Mouse (Mus musculus): ENCODE data around the gene Parp4.

Parp4 gene

GRCm38 (mm10) chr14:56613212-56613611 lies 37.8 kb downstream of the Parp4 start:
- DNase-seq (ENCODE audit: low spot score), result no peak

GRCm38 (mm10) chr14:56617470-56617869 lies 42.1 kb downstream of the Parp4 start:
- no peak for DNase-seq (ENCODE audit: low spot score)

GRCm38 (mm10) chr14:56620425-56620824 lies 45.0 kb downstream of the Parp4 start:
- no peak for DNase-seq (ENCODE audit: low spot score)

GRCm38 (mm10) chr14:56626202-56626601 lies 50.8 kb downstream of the Parp4 start:
- no peak for DNase-seq (ENCODE audit: low spot score)

GRCm38 (mm10) chr14:56628336-56628735 lies 52.9 kb downstream of the Parp4 start:
- no peak for DNase-seq (ENCODE audit: low spot score)

- no peak for DNase-seq (ENCODE audit: low spot score)
Measured at GRCm38 (mm10) chr14:56631109-56631508, 55.7 kb downstream of the Parp4 start.

- no peak for DNase-seq (ENCODE audit: low spot score)
Measured at GRCm38 (mm10) chr14:56647206-56647605, 71.8 kb downstream of the Parp4 start.

GRCm38 (mm10) chr14:56649448-56649847 lies 74.0 kb downstream of the Parp4 start:
- DNase-seq (ENCODE audit: low spot score), result no peak

- no peak for DNase-seq (ENCODE audit: low spot score)
Measured at GRCm38 (mm10) chr14:56665651-56666050, 90.2 kb downstream of the Parp4 start.

- no peak for DNase-seq (ENCODE audit: low spot score)
Measured at GRCm38 (mm10) chr14:56666909-56667308, 91.5 kb downstream of the Parp4 start.

GRCm38 (mm10) chr14:56667969-56668802 lies 92.8 kb downstream of the Parp4 start, which contains the start of gene Mphosph8:
Gene Mphosph8, plus strand, starts transcription at chr14:56668248.
- DNase-seq (ENCODE audit: low spot score), result peak; percentile 100

- no peak for DNase-seq (ENCODE audit: low spot score)
Measured at GRCm38 (mm10) chr14:56669046-56669620, 93.7 kb downstream of the Parp4 start.

- DNase-seq (ENCODE audit: low spot score), result no peak
Measured at GRCm38 (mm10) chr14:56685426-56685825, 110.0 kb downstream of the Parp4 start.

GRCm38 (mm10) chr14:56689116-56689515 lies 113.7 kb downstream of the Parp4 start:
- DNase-seq (ENCODE audit: low spot score), result no peak

- DNase-seq (ENCODE audit: low spot score), result no peak
Measured at GRCm38 (mm10) chr14:56689766-56690165, 114.3 kb downstream of the Parp4 start.

GRCm38 (mm10) chr14:56695495-56695894 lies 120.1 kb downstream of the Parp4 start:
- no peak for DNase-seq (ENCODE audit: low spot score)

GRCm38 (mm10) chr14:56697836-56698235 lies 122.4 kb downstream of the Parp4 start:
- DNase-seq (ENCODE audit: low spot score), result no peak

- DNase-seq (ENCODE audit: low spot score), result no peak
Measured at GRCm38 (mm10) chr14:56702644-56703043, 127.2 kb downstream of the Parp4 start.

- DNase-seq (ENCODE audit: low spot score), result no peak
Measured at GRCm38 (mm10) chr14:56705687-56706086, 130.3 kb downstream of the Parp4 start.

All from urinary bladder, postnatal 14 days (tissue).